ENCODE assay signal across 17 mouse cellular contexts in genomic region chr11:90106063-90106798, GRCm38 (mm10).
DNase-seq lines count a peak whose midpoint lies in the region; ATAC-seq lines count a peak whose summit lies in the region.
"Had no signal": no experiment of that assay in that cellular context is flagged by ENCODE, and none has a peak within 500 bp of the region (broad histone marks: within the 10 kb centered on the region; RNA-seq: fewer than 3 reads in every experiment).

No protein-coding gene starts in this region.

- ATAC-seq in intestine, embryonic 16.5 days = no peak
- ATAC-seq: forebrain, embryonic 15.5 days had no signal

- no peak overlapping the region for H3K4me2 ChIP-seq in intestine, embryonic 16.5 days (ENCODE audit: low read depth, low read length)
- H3K4me2 ChIP-seq: forebrain, embryonic 15.5 days; hindbrain, embryonic 14.5 days; liver, embryonic 15.5 days had no signal

- intact Hi-C loops in heart, postnatal 36 days (cut with DNase I) = no loop called here

- no peaks in the 10 kb centered on the region for H3K4me1 ChIP-seq in intestine, embryonic 16.5 days (ENCODE audit: control insufficient read depth, insufficient read depth, low read length)
- H3K4me1 ChIP-seq: liver, embryonic 15.5 days; megakaryocyte, embryonic 14.5 days had no signal

- no peaks in the 10 kb centered on the region for H3K9me3 ChIP-seq in intestine, embryonic 16.5 days (ENCODE audit: control insufficient read depth, low read length)
- H3K9me3 ChIP-seq: forebrain, embryonic 15.5 days; liver, embryonic 15.5 days; megakaryocyte, embryonic 14.5 days had no signal

- no peak overlapping the region for H3K4me3 ChIP-seq in intestine, embryonic 16.5 days (ENCODE audit: low read length)
- H3K4me3 ChIP-seq: forebrain, embryonic 15.5 days; liver, embryonic 15.5 days; megakaryocyte, embryonic 14.5 days had no signal

- no peaks in the 10 kb centered on the region for H3K36me3 ChIP-seq in intestine, embryonic 16.5 days (ENCODE audit: control insufficient read depth, insufficient read depth, low read length)
- H3K36me3 ChIP-seq: forebrain, embryonic 15.5 days; liver, embryonic 15.5 days had no signal

- H3K27me3 ChIP-seq in intestine, embryonic 16.5 days (replicated peaks; ENCODE audit: control insufficient read depth, insufficient read depth, low read length) = no peaks in the 10 kb centered on the region
- H3K27me3 ChIP-seq: forebrain, embryonic 15.5 days; liver, embryonic 15.5 days had no signal

- no peak overlapping the region for H3K9ac ChIP-seq in intestine, embryonic 16.5 days (ENCODE audit: low read depth, low read length)
- H3K9ac ChIP-seq: forebrain, embryonic 15.5 days; hindbrain, embryonic 14.5 days; liver, embryonic 15.5 days had no signal

- 46% methylated on average over 12 of the region's 12 CpGs for WGBS in intestine, embryonic 16.5 days

- H3K27ac ChIP-seq in intestine, embryonic 16.5 days (ENCODE audit: low read length) = no peak overlapping the region
- H3K27ac ChIP-seq: forebrain, embryonic 15.5 days; hindbrain, embryonic 14.5 days; liver, embryonic 15.5 days had no signal

- DNase-seq in heart, adult 9 months (ENCODE audit: low spot score in 2 of 2) = peak; percentile 61 to 70
- no peak for DNase-seq in heart, postnatal 36 days
- DNase-seq in ES-CJ7 (ENCODE audit: low read depth, low spot score) (peak; percentile 43), ZHBTc4 (ENCODE audit: low read depth, low spot score) (peak; percentile 48)
- peak; percentile 33 for DNase-seq in heart, postnatal 4 days
- DNase-seq in cerebellum, postnatal 14 days = no peak
- no peak for DNase-seq in layer of hippocampus, adult 18-20 months (ENCODE audit: low spot score in 2 of 2)
- DNase-seq: cerebellum, adult 11 months; gastrocnemius, postnatal 14 days; kidney, postnatal 14 days; left cerebral cortex, postnatal 4 days; right cerebral cortex, postnatal 25 days had no signal

Comparison
In these comparisons a context has a peak if more than half of its experiments do, and no peak if none do; other contexts are left out.
1. DNase-seq: peak in heart, adult 9 months (2 of 2), ES-CJ7 (single experiment), ZHBTc4 (single experiment) and heart, postnatal 4 days (single experiment); none in heart, postnatal 36 days (0 of 2), cerebellum, postnatal 14 days (0 of 2) and layer of hippocampus, adult 18-20 months (0 of 2).